Mouse (Mus musculus): ENCODE results near the gene Satb1. TPM values are rescaled to one million over a fixed set of nuclear protein-coding genes. Genes with fewer than 3 reads are reported as not detected.
A peak's percentile ranks its signal among the peaks of the same experiment; 100 is the strongest.

Gene Satb1
- polyA plus RNA-seq, 1 experiment from 2014 or later = 31.8 TPM

GRCm38 (mm10) chr17:51790387-51791060 lies 42.6 kb downstream of the Satb1 start:
- Histone ChIP-seq H3K27ac (ENCODE audit: low read depth, low read length) (no peak overlapping the region), H3K36me3 (ENCODE audit: control insufficient read depth, insufficient read depth, low read length) (no peaks in the 10 kb centered on the region), H3K4me3 (ENCODE audit: low read depth, low read length) (no peak overlapping the region), H3K9me3 (ENCODE audit: control insufficient read depth, low read length) (no peaks in the 10 kb centered on the region), H3K9ac (ENCODE audit: low read length) (no peak overlapping the region), H3K27me3 (ENCODE audit: control insufficient read depth, insufficient read depth, low read length) (no peaks in the 10 kb centered on the region), H3K4me2 (ENCODE audit: low read depth, low read length, severe bottlenecking) (peak overlapping the region; percentile 8; the same call in 1 of the 2 replicates), H3K4me1 (replicated peaks; ENCODE audit: control insufficient read depth, insufficient read depth, low read length) (0 out of 2 replicates have a peak, but pooled peaks cover 4% of the 10 kb centered on the region)
- ATAC-seq (replicated peaks; ENCODE audit: low FRiP score) (peak; percentile 83), DNase-seq (ENCODE audit: low spot score) (no peak)
- whole genome bisulfite sequencing = 10% methylated on average over 8 of the region's 8 CpGs

GRCm38 (mm10) chr17:51789777-51790176 lies 43.3 kb downstream of the Satb1 start:
- Histone ChIP-seq H3K9ac (ENCODE audit: low read length) (no peak overlapping the region), H3K4me3 (ENCODE audit: low read depth, low read length) (no peak overlapping the region), H3K27ac (ENCODE audit: low read depth, low read length) (no peak overlapping the region), H3K36me3 (ENCODE audit: control insufficient read depth, insufficient read depth, low read length) (no peaks in the 10 kb centered on the region), H3K9me3 (ENCODE audit: control insufficient read depth, low read length) (no peaks in the 10 kb centered on the region), H3K4me1 (replicated peaks; ENCODE audit: control insufficient read depth, insufficient read depth, low read length) (0 out of 2 replicates have a peak, but pooled peaks cover 4% of the 10 kb centered on the region), H3K4me2 (ENCODE audit: low read depth, low read length, severe bottlenecking) (no peak overlapping the region), H3K27me3 (ENCODE audit: control insufficient read depth, insufficient read depth, low read length) (no peaks in the 10 kb centered on the region)
- 62% methylated on average over 6 of the region's 6 CpGs for WGBS
- ATAC-seq (replicated peaks; ENCODE audit: low FRiP score) (no peak), DNase-seq (ENCODE audit: low spot score) (no peak)

- no peaks in the 10 kb centered on the region for H3K36me3 ChIP-seq (ENCODE audit: control insufficient read depth, insufficient read depth, low read length)
Observed at GRCm38 (mm10) chr17:51789098-51789497, 44.0 kb downstream of the Satb1 start.

GRCm38 (mm10) chr17:51787955-51788354 lies 45.1 kb downstream of the Satb1 start:
- 0 out of 2 replicates have a peak, but pooled peaks cover 4% of the 10 kb centered on the region for H3K4me1 ChIP-seq (replicated peaks; ENCODE audit: control insufficient read depth, insufficient read depth, low read length)
- no peak overlapping the region for H3K4me3 ChIP-seq (ENCODE audit: low read depth, low read length)

More at GRCm38 (mm10) chr17:51789098-51789497, 44.0 kb downstream of the Satb1 start:
- 86% methylated on average over 4 of the region's 4 CpGs for WGBS
- H3K9ac ChIP-seq (ENCODE audit: low read length) = no peak overlapping the region
- DNase-seq (ENCODE audit: low spot score) = no peak
- H3K4me2 ChIP-seq (ENCODE audit: low read depth, low read length, severe bottlenecking) = no peak overlapping the region
- 0 out of 2 replicates have a peak, but pooled peaks cover 4% of the 10 kb centered on the region for H3K4me1 ChIP-seq (replicated peaks; ENCODE audit: control insufficient read depth, insufficient read depth, low read length)
- H3K27ac ChIP-seq (ENCODE audit: low read depth, low read length) = no peak overlapping the region
- H3K9me3 ChIP-seq (ENCODE audit: control insufficient read depth, low read length) = no peaks in the 10 kb centered on the region
- no peak for ATAC-seq (replicated peaks; ENCODE audit: low FRiP score)
- H3K27me3 ChIP-seq (ENCODE audit: control insufficient read depth, insufficient read depth, low read length) = no peaks in the 10 kb centered on the region
- H3K4me3 ChIP-seq (ENCODE audit: low read depth, low read length) = no peak overlapping the region

GRCm38 (mm10) chr17:51786050-51786449 lies 47.0 kb downstream of the Satb1 start:
- 0 out of 2 replicates have a peak, but pooled peaks cover 4% of the 10 kb centered on the region for H3K4me1 ChIP-seq (replicated peaks; ENCODE audit: control insufficient read depth, insufficient read depth, low read length)
- no peak for ATAC-seq (replicated peaks; ENCODE audit: low FRiP score)
- H3K4me3 ChIP-seq (ENCODE audit: low read depth, low read length) = no peak overlapping the region
- H3K4me2 ChIP-seq (ENCODE audit: low read depth, low read length, severe bottlenecking) = no peak overlapping the region
- H3K9ac ChIP-seq (ENCODE audit: low read length) = no peak overlapping the region
- no peaks in the 10 kb centered on the region for H3K9me3 ChIP-seq (ENCODE audit: control insufficient read depth, low read length)
- no peak overlapping the region for H3K27ac ChIP-seq (ENCODE audit: low read depth, low read length)
- WGBS = 85% methylated on average over 2 of the region's 2 CpGs
- no peaks in the 10 kb centered on the region for H3K27me3 ChIP-seq (ENCODE audit: control insufficient read depth, insufficient read depth, low read length)
- no peak for DNase-seq (ENCODE audit: low spot score)
- no peaks in the 10 kb centered on the region for H3K36me3 ChIP-seq (ENCODE audit: control insufficient read depth, insufficient read depth, low read length)

More at GRCm38 (mm10) chr17:51787955-51788354, 45.1 kb downstream of the Satb1 start:
- no peak for DNase-seq (ENCODE audit: low spot score)
- ATAC-seq (replicated peaks; ENCODE audit: low FRiP score) = no peak
- Histone ChIP-seq H3K27ac (ENCODE audit: low read depth, low read length) (no peak overlapping the region), H3K9ac (ENCODE audit: low read length) (no peak overlapping the region), H3K9me3 (ENCODE audit: control insufficient read depth, low read length) (no peaks in the 10 kb centered on the region), H3K27me3 (ENCODE audit: control insufficient read depth, insufficient read depth, low read length) (no peaks in the 10 kb centered on the region), H3K4me2 (ENCODE audit: low read depth, low read length, severe bottlenecking) (no peak overlapping the region), H3K36me3 (ENCODE audit: control insufficient read depth, insufficient read depth, low read length) (no peaks in the 10 kb centered on the region)
- 92% methylated on average over 2 of the region's 2 CpGs for WGBS

GRCm38 (mm10) chr17:51784935-51785334 lies 48.2 kb downstream of the Satb1 start:
- ATAC-seq (replicated peaks; ENCODE audit: low FRiP score) = no peak
- no peaks in the 10 kb centered on the region for H3K9me3 ChIP-seq (ENCODE audit: control insufficient read depth, low read length)
- no peaks in the 10 kb centered on the region for H3K27me3 ChIP-seq (ENCODE audit: control insufficient read depth, insufficient read depth, low read length)
- no peaks in the 10 kb centered on the region for H3K4me1 ChIP-seq (replicated peaks; ENCODE audit: control insufficient read depth, insufficient read depth, low read length)
- no peak overlapping the region for H3K9ac ChIP-seq (ENCODE audit: low read length)
- DNase-seq (ENCODE audit: low spot score) = no peak
- WGBS = 87% methylated on average over 9 of the region's 9 CpGs
- no peak overlapping the region for H3K4me3 ChIP-seq (ENCODE audit: low read depth, low read length)
- no peak overlapping the region for H3K4me2 ChIP-seq (ENCODE audit: low read depth, low read length, severe bottlenecking)
- H3K27ac ChIP-seq (ENCODE audit: low read depth, low read length) = no peak overlapping the region
- no peaks in the 10 kb centered on the region for H3K36me3 ChIP-seq (ENCODE audit: control insufficient read depth, insufficient read depth, low read length)

GRCm38 (mm10) chr17:51783591-51784279 lies 49.4 kb downstream of the Satb1 start:
- Histone ChIP-seq H3K4me3 (ENCODE audit: low read depth, low read length) (no peak overlapping the region), H3K27me3 (ENCODE audit: control insufficient read depth, insufficient read depth, low read length) (no peaks in the 10 kb centered on the region), H3K4me1 (replicated peaks; ENCODE audit: control insufficient read depth, insufficient read depth, low read length) (no peaks in the 10 kb centered on the region), H3K4me2 (ENCODE audit: low read depth, low read length, severe bottlenecking) (no peak overlapping the region), H3K9ac (ENCODE audit: low read length) (no peak overlapping the region), H3K27ac (ENCODE audit: low read depth, low read length) (no peak overlapping the region), H3K36me3 (ENCODE audit: control insufficient read depth, insufficient read depth, low read length) (no peaks in the 10 kb centered on the region), H3K9me3 (ENCODE audit: control insufficient read depth, low read length) (no peaks in the 10 kb centered on the region)
- ATAC-seq (replicated peaks; ENCODE audit: low FRiP score) (no peak), DNase-seq (ENCODE audit: low spot score) (no peak)
- 91% methylated on average over 8 of the region's 8 CpGs for WGBS

GRCm38 (mm10) chr17:51780036-51780435 lies 53.1 kb downstream of the Satb1 start:
- whole genome bisulfite sequencing = 92% methylated on average over 11 of the region's 11 CpGs
- DNase-seq (ENCODE audit: low spot score) = no peak
- Histone ChIP-seq H3K4me3 (ENCODE audit: low read depth, low read length) (no peak overlapping the region), H3K9me3 (ENCODE audit: control insufficient read depth, low read length) (no peaks in the 10 kb centered on the region), H3K4me1 (replicated peaks; ENCODE audit: control insufficient read depth, insufficient read depth, low read length) (0 out of 2 replicates have a peak, but pooled peaks cover 2% of the 10 kb centered on the region), H3K36me3 (ENCODE audit: control insufficient read depth, insufficient read depth, low read length) (no peaks in the 10 kb centered on the region), H3K9ac (ENCODE audit: low read length) (no peak overlapping the region), H3K4me2 (ENCODE audit: low read depth, low read length, severe bottlenecking) (no peak overlapping the region), H3K27me3 (ENCODE audit: control insufficient read depth, insufficient read depth, low read length) (no peaks in the 10 kb centered on the region), H3K27ac (ENCODE audit: low read depth, low read length) (no peak overlapping the region)
- no peak for ATAC-seq (replicated peaks; ENCODE audit: low FRiP score)

Data from forebrain, embryonic 11.5 days (tissue).